Mouse (Mus musculus): Measurements from ENCODE around the gene Atp2c2. TPM values are rescaled to one million over a fixed set of nuclear protein-coding genes. Genes with fewer than 3 reads are reported as not detected.

Gene Atp2c2
- polyA plus RNA-seq, 1 experiment: 0.02 TPM

DNA sequence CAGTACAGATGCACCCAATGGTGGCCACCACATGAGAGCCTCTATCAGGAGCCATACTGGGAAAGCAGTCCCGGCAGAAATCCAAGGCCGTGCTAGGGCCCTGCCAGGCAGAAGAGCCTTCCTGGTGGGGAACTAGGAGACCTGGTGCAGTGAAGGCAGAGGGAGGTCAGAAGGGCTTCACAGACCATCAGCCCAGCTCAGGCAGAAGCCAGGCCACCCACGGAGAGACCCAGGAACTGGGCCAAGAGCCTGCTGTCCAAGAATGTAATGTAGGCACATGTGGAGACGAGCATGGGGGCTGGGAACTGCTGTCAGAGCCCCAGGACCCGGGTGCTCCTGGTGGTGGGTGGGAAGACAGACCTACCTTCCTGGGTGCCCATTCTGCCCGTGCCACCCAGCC, 34.5 kb upstream of the Atp2c2 start:
- no peak overlapping the region for H3K4me3 ChIP-seq (ENCODE audit: insufficient read depth, poor library complexity, severe bottlenecking)
- peaks cover 41% of the 10 kb centered on the region for H3K27me3 ChIP-seq (ENCODE audit: control insufficient read depth, insufficient read depth, insufficient read length)
- no peaks in the 10 kb centered on the region for H3K79me2 ChIP-seq (ENCODE audit: control insufficient read depth, insufficient read depth)
- H3K79me3 ChIP-seq (ENCODE audit: low read depth): no peaks in the 10 kb centered on the region
- no peaks in the 10 kb centered on the region for H3K36me3 ChIP-seq (ENCODE audit: control insufficient read depth, insufficient read depth)
- H3ac ChIP-seq (ENCODE audit: control insufficient read depth, insufficient read length, low read depth): no peak overlapping the region
- TF ChIP-seq USF1 (IDR thresholded peaks at IDR 0.05; ENCODE audit: low read depth) (no peak), MYOD1 (IDR thresholded peaks at IDR 0.05; ENCODE audit: control insufficient read depth, insufficient read length, low read depth) (no peak), CEBPB (IDR thresholded peaks at IDR 0.05; ENCODE audit: low read depth) (no peak), CTCF (IDR thresholded peaks at IDR 0.05; ENCODE audit: control insufficient read depth, insufficient read depth, insufficient read length) (no peak), FOSL1 (IDR thresholded peaks at IDR 0.05; ENCODE audit: insufficient read depth, low read length, poor library complexity, severe bottlenecking) (no peak), MYOG (IDR thresholded peaks at IDR 0.05; ENCODE audit: control insufficient read depth, extremely low read depth, insufficient read length) (no peak), MAX (IDR thresholded peaks at IDR 0.05) (no peak)

DNA sequence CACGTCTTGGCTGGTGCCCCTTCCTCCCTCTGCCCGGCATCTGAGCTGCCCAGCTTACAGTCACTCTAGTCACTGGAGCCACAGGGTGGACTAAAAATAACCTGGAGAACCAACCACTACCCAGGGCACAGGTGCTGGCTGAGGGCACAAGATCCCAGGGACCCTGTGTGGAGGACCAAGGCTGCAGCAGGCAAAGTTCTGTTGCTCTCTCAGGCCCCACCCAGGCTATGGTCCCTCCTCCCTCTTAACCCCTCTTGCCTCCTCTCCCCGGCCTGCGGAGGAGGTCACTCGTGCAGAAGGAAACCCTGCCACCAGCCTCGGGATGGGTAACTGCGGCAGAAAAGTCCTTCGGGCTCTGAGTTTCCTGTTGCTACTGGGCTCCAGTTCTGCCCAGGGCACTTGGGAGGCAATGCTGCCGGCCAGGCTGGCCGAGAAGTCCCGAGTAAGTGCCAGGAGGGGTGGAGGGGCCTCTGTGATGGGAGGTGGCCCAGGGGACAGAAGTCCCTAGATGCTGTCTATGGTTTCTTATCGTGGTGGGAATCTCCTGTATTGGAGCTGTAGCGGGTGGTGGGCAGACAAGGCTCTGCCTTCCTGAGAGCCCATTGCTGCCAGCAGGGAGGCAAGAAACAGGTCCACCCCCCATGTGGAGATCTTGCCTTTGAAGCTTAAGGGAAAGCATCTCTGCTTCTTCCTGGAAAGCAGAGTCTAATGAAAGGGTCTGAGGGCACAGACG, 33.4 kb upstream of the Atp2c2 start, which contains the start of gene Wfdc1:
TSS of gene Wfdc1 (plus strand) at position 147 of the 733 bp plus-strand sequence.
- Histone ChIP-seq H3K27me3 (ENCODE audit: control insufficient read depth, insufficient read depth, insufficient read length) (peaks cover 41% of the 10 kb centered on the region), H3K36me3 (ENCODE audit: control insufficient read depth, insufficient read depth) (no peaks in the 10 kb centered on the region), H3K4me3 (ENCODE audit: insufficient read depth, poor library complexity, severe bottlenecking) (no peak within 1 kb of the TSS), H3K79me3 (ENCODE audit: low read depth) (no peaks in the 10 kb centered on the region), H3ac (ENCODE audit: control insufficient read depth, insufficient read length, low read depth) (no peak within 1 kb of the TSS), H3K79me2 (ENCODE audit: control insufficient read depth, insufficient read depth) (no peaks in the 10 kb centered on the region)
- no peak for TF ChIP-seq MAX (IDR thresholded peaks at IDR 0.05)
- no peak for TF ChIP-seq MYOD1 (IDR thresholded peaks at IDR 0.05; ENCODE audit: control insufficient read depth, insufficient read length, low read depth)
- TF ChIP-seq CTCF (IDR thresholded peaks at IDR 0.05; ENCODE audit: control insufficient read depth, insufficient read depth, insufficient read length): no peak
- no peak for TF ChIP-seq FOSL1 (IDR thresholded peaks at IDR 0.05; ENCODE audit: insufficient read depth, low read length, poor library complexity, severe bottlenecking)
- no peak for TF ChIP-seq CEBPB (IDR thresholded peaks at IDR 0.05; ENCODE audit: low read depth)
- TF ChIP-seq USF1 (IDR thresholded peaks at IDR 0.05; ENCODE audit: low read depth): no peak
- TF ChIP-seq MYOG (IDR thresholded peaks at IDR 0.05; ENCODE audit: control insufficient read depth, extremely low read depth, insufficient read length): no peak

DNA sequence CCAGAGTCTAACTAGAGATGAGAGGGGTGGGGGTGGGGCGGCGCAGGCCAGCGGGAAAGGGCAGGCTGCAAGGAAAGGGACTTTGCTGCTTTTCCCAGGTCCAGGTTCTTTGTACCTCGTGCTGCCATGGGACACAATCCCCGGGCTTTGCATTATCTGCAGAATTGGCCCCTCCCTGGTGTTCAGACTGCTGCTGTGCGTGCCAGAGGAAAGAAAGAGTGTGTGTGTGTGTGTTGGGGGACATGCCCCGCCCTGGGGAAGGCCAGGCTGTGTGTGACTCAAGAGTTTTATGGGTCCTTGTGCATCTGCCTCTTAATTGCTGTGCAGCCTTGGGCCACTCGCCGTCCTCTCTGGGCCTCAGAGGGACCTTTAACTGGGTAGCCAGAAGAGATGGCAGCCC, 31.4 kb upstream of the Atp2c2 start:
- no peaks in the 10 kb centered on the region for H3K36me3 ChIP-seq (ENCODE audit: control insufficient read depth, insufficient read depth)
- H3K27me3 ChIP-seq (ENCODE audit: control insufficient read depth, insufficient read depth, insufficient read length): peaks cover 37% of the 10 kb centered on the region
- TF ChIP-seq MYOG (IDR thresholded peaks at IDR 0.05; ENCODE audit: control insufficient read depth, extremely low read depth, insufficient read length) (no peak), CEBPB (IDR thresholded peaks at IDR 0.05; ENCODE audit: low read depth) (no peak), MAX (IDR thresholded peaks at IDR 0.05) (no peak), FOSL1 (IDR thresholded peaks at IDR 0.05; ENCODE audit: insufficient read depth, low read length, poor library complexity, severe bottlenecking) (no peak), MYOD1 (IDR thresholded peaks at IDR 0.05; ENCODE audit: control insufficient read depth, insufficient read length, low read depth) (no peak), USF1 (IDR thresholded peaks at IDR 0.05; ENCODE audit: low read depth) (no peak), CTCF (IDR thresholded peaks at IDR 0.05; ENCODE audit: control insufficient read depth, insufficient read depth, insufficient read length) (no peak)
- no peak overlapping the region for H3K4me3 ChIP-seq (ENCODE audit: insufficient read depth, poor library complexity, severe bottlenecking)
- H3K79me2 ChIP-seq (ENCODE audit: control insufficient read depth, insufficient read depth): no peaks in the 10 kb centered on the region
- H3K79me3 ChIP-seq (ENCODE audit: low read depth): no peaks in the 10 kb centered on the region
- no peak overlapping the region for H3ac ChIP-seq (ENCODE audit: control insufficient read depth, insufficient read length, low read depth)

DNA sequence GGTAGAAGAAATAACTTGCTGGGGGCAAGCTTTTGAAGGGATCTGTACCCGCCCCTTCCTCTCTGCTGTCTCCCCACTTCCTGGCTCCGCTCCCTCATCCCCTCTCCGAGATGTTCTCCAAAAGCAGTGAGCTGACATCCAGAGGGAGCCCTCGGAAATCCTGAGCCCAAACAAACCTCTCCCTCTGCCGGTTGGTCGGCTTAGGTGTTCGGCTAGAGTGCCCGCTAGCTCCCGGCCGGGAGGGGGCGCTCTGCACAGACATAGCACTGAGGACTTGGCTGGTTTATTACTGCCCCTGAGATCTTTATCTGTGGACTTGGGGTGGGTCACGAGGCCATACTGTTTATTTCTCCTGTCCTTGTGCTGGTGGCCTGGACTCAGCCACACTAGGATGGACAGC, 30.5 kb upstream of the Atp2c2 start:
- TF ChIP-seq CTCF (IDR thresholded peaks at IDR 0.05; ENCODE audit: control insufficient read depth, insufficient read depth, insufficient read length) (peak; percentile 12), CEBPB (IDR thresholded peaks at IDR 0.05; ENCODE audit: low read depth) (no peak)
- Histone ChIP-seq H3K79me3 (ENCODE audit: low read depth) (no peaks in the 10 kb centered on the region), H3K27me3 (ENCODE audit: control insufficient read depth, insufficient read depth, insufficient read length) (peaks cover 29% of the 10 kb centered on the region), H3K36me3 (ENCODE audit: control insufficient read depth, insufficient read depth) (no peaks in the 10 kb centered on the region), H3ac (ENCODE audit: control insufficient read depth, insufficient read length, low read depth) (no peak overlapping the region), H3K79me2 (ENCODE audit: control insufficient read depth, insufficient read depth) (no peaks in the 10 kb centered on the region), H3K4me3 (ENCODE audit: insufficient read depth, poor library complexity, severe bottlenecking) (no peak overlapping the region)

DNA sequence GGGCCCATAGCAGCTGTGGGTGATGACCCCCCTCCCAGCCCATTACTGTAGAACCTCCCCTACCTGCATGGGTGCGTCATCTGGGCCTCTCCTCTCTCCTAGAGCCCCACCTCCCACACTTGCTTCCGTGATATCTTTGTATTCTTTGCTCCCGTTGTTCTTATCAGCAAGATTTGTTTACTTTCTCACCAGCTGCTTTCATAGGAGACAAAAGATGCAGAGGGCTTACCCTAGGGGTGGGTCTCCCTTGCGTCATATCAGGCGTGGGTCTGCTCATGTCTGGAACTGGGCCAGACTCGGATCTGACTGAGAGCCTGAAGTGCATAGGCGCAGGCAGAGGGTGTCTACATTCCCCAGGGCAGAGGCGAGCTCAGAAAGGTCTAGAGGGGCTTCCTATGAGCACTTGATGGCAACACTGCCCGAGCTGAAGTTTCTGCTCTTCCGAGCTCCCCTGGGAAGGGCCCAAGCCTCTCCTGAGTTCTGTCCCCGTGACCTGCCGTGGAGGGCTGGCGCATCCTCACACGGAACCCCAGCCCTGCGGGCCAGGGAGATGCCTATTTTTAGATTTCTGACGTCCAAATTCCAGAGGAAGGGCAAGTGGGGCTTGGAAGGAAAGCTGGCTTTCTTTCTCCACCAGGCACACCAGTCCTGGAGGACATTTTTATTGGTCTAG, 29.3 kb upstream of the Atp2c2 start:
- Histone ChIP-seq H3ac (ENCODE audit: control insufficient read depth, insufficient read length, low read depth) (no peak overlapping the region), H3K79me2 (ENCODE audit: control insufficient read depth, insufficient read depth) (no peaks in the 10 kb centered on the region), H3K36me3 (ENCODE audit: control insufficient read depth, insufficient read depth) (no peaks in the 10 kb centered on the region), H3K27me3 (ENCODE audit: control insufficient read depth, insufficient read depth, insufficient read length) (peaks cover 32% of the 10 kb centered on the region), H3K4me3 (ENCODE audit: insufficient read depth, poor library complexity, severe bottlenecking) (no peak overlapping the region), H3K79me3 (ENCODE audit: low read depth) (no peaks in the 10 kb centered on the region)
- TF ChIP-seq CTCF (IDR thresholded peaks at IDR 0.05; ENCODE audit: control insufficient read depth, insufficient read depth, insufficient read length) (no peak), FOSL1 (IDR thresholded peaks at IDR 0.05; ENCODE audit: insufficient read depth, low read length, poor library complexity, severe bottlenecking) (no peak), MYOG (IDR thresholded peaks at IDR 0.05; ENCODE audit: control insufficient read depth, extremely low read depth, insufficient read length) (no peak), USF1 (IDR thresholded peaks at IDR 0.05; ENCODE audit: low read depth) (no peak), MYOD1 (IDR thresholded peaks at IDR 0.05; ENCODE audit: control insufficient read depth, insufficient read length, low read depth) (no peak), CEBPB (IDR thresholded peaks at IDR 0.05; ENCODE audit: low read depth) (no peak), MAX (IDR thresholded peaks at IDR 0.05) (no peak)

All from C2C12 (cell line).